Mouse (Mus musculus) lung, embryonic 16.5 days (tissue): Measurements from ENCODE around the gene Cox6b2. TPM values are rescaled to one million over a fixed set of nuclear protein-coding genes. Genes with fewer than 3 reads are reported as not detected.

ENCODE experiments used
- ATAC-seq: fragments of 200-750 bp; cut with Nextera tagmentation; 2 replicates; pipeline ENCODE4 v1.8.0; 2017; ENCODE audit warnings: low read depth, mild to moderate bottlenecking, moderate library complexity
- H3K27ac ChIP-seq: fragments of 300-500 bp; sonication (generic); 2 replicates; pipeline ENCODE4 v1.5.1; 2014; ENCODE audit warnings: mild to moderate bottlenecking, control low read depth, low read length
- H3K27me3 ChIP-seq: fragments of 300-500 bp; sonication (generic); 2 replicates; pipeline ENCODE4 v1.6.1; 2014; ENCODE audit warnings: low read depth, low read length, mixed read lengths; ENCODE audit not compliant: control insufficient read depth, insufficient read depth
- H3K36me3 ChIP-seq: fragments of 300-500 bp; sonication (generic); 2 replicates; pipeline ENCODE4 v1.6.1; 2014; ENCODE audit warnings: low read length; ENCODE audit not compliant: control insufficient read depth, insufficient read depth
- H3K4me1 ChIP-seq: fragments of 300-500 bp; sonication (generic); replicated peaks from 2 replicates; pipeline ENCODE4 v1.6.1; 2014; ENCODE audit warnings: low read length, mixed read lengths; ENCODE audit not compliant: control insufficient read depth, insufficient read depth
- H3K4me2 ChIP-seq: fragments of 300-500 bp; sonication (generic); 2 replicates; pipeline ENCODE4 v1.6.1; 2014; ENCODE audit warnings: low read depth, low read length, control low read depth
- H3K4me3 ChIP-seq: fragments of 300-500 bp; sonication (generic); 2 replicates; pipeline ENCODE4 v1.5.1; 2014; ENCODE audit warnings: mild to moderate bottlenecking, low read length, control low read depth
- H3K9ac ChIP-seq: fragments of 300-500 bp; sonication (generic); 2 replicates; pipeline ENCODE4 v1.6.1; 2014; ENCODE audit warnings: low read length, control low read depth
- H3K9me3 ChIP-seq: fragments of 300-500 bp; sonication (generic); 2 replicates; pipeline ENCODE4 v1.6.1; 2016; ENCODE audit warnings: low read length; ENCODE audit not compliant: control insufficient read depth
- WGBS: fragments of 180-500 bp; shearing (Covaris S2); extraction: QIAGEN DNeasy Blood & Tissue Kit; methylation state at CpG from one replicate; pipeline ENCODE4 v1.1.7; 2014; 5-methylcytosine and 5-hydroxymethylcytosine counted together
- polyA plus RNA-seq: library from polyadenylated mRNA; unstranded; fragments of >200 nt; fragmentation: Nextera tagmentation; extraction: Ambion mirVana; gene quantifications from 2 replicates; pipeline ENCODE4 v1.2.1, GENCODE M21; 2015

Cox6b2 gene
- polyA plus RNA-seq, 1 experiment from 2014 or later, result 77.9 TPM

DNA sequence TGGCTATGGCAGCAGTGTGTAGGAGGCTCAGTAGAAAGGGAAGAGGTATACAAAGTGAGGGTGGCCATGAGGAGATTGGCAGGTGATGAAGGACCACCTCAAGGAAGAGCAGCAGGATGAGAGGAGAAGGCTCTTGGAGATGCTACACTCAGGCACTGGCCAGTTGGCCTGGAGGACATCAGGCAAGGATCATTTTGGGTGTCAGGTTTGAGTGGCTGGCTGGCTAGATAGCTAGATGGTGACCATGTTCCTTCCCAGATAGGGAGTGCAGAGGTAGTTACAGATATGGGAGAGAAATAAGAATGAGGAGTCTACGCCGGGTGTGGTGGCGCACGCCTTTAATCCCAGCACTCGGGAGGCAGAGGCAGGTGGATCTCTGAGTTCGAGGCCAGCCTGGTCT lies 8.0 kb downstream of the Cox6b2 start:
- Histone ChIP-seq H3K36me3 (peaks cover 3% of the 10 kb centered on the region), H3K27me3 (no peaks in the 10 kb centered on the region), H3K9ac (no peak overlapping the region), H3K4me3 (no peak overlapping the region), H3K4me2 (no peak overlapping the region), H3K4me1 (peaks cover 9% of the 10 kb centered on the region), H3K27ac (no peak overlapping the region), H3K9me3 (no peaks in the 10 kb centered on the region)
- no peak for ATAC-seq
- WGBS, result 94% methylated on average over 6 of the region's 6 CpGs

DNA sequence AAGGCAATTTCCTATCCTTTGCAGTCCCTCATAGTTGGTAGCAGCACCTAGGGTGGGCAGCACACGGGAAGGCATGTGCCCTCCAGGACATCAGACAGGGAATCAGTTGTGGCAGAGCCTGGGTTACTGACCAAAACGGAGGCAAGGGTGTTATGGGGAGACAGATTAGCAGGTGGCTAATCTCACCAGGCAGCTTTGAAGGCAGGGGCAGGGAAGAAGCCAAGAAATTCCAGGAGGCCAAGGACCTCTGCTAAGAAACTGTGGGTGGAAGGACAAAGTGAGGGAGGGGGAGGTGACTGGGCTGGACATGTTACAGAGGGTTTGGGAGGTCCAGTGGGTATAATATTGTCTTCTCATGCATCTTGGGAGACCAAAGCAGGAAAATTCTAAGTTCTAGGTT lies 9.5 kb downstream of the Cox6b2 start:
- Histone ChIP-seq H3K4me1 (peaks cover 15% of the 10 kb centered on the region), H3K36me3 (peaks cover 3% of the 10 kb centered on the region), H3K9ac (no peak overlapping the region), H3K9me3 (no peaks in the 10 kb centered on the region), H3K27me3 (no peaks in the 10 kb centered on the region), H3K4me2 (no peak overlapping the region), H3K27ac (no peak overlapping the region), H3K4me3 (no peak overlapping the region)
- 57% methylated on average over 2 of the region's 2 CpGs for WGBS
- no peak for ATAC-seq

DNA sequence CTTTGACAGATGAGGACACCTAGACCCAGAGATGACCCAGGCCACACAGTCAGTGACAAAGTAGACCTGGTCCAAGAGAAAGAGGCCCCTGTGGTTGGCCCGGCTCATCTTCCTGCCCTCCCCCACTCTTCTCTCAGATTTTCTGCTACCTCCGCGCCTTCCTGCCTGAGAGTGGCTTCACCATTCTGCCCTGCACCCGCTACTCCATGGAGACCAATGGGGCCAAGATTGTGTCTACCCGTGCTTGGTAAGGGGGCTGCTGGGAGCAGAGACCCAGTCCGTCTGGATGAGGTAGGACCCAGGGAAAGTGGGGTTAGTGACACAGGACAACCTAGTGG lies 10.4 kb downstream of the Cox6b2 start:
- Histone ChIP-seq H3K9ac (no peak overlapping the region), H3K4me2 (no peak overlapping the region), H3K4me1 (peaks cover 15% of the 10 kb centered on the region), H3K27me3 (no peaks in the 10 kb centered on the region), H3K4me3 (no peak overlapping the region), H3K36me3 (peaks cover 3% of the 10 kb centered on the region), H3K9me3 (no peaks in the 10 kb centered on the region), H3K27ac (no peak overlapping the region)
- 71% methylated on average over 6 of the region's 6 CpGs for WGBS
- ATAC-seq, result no peak

DNA sequence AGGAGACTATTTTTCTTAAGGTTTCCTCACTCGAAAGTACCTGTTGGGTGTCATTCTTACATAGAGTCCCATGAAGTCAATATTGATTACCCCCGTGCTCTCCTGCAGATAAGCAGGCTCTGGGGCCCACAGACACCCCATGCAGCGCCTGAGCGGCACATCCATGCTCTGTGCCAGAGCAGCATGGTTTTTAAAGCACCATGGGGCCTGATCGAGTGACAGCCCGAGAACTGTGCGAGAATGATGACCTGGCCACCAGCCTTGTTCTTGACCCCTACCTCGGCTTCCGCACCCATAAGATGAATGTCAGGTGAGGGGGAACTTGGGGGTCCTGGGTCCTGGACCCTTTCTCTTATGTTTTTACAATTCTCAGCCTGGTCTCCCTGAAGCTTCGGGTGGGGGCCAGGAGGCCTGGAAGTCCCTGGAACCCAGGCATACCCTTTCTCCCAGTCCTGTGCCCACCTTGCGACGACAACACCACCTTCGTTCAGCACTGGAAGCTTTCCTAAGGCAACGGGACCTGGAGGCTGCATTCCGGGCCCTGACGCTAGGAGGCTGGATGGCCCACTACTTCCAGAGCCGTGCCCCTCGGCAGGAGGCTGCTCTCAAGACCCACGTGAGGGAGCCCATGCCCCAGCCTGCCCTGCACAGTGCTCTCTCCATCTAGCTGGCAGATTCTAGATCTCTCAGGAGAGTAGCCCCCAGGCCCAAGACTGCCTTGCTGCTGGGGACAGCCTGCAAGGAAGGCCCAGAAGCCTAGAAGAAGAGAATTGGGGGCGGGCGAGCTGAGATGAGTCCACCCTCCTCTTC lies 11.0 kb downstream of the Cox6b2 start:
- H3K4me3 ChIP-seq, result peak overlapping the region; percentile 65
- H3K9me3 ChIP-seq, result no peaks in the 10 kb centered on the region
- peak overlapping the region; percentile 37; the same call in 1 of the 2 replicates for H3K9ac ChIP-seq
- peaks cover 15% of the 10 kb centered on the region for H3K4me1 ChIP-seq
- H3K36me3 ChIP-seq, result peaks cover 3% of the 10 kb centered on the region
- no peak overlapping the region for H3K27ac ChIP-seq
- WGBS, result 71% methylated on average over 21 of the region's 21 CpGs
- H3K4me2 ChIP-seq, result peak overlapping the region; percentile 76
- no peak for ATAC-seq
- H3K27me3 ChIP-seq, result no peaks in the 10 kb centered on the region

DNA sequence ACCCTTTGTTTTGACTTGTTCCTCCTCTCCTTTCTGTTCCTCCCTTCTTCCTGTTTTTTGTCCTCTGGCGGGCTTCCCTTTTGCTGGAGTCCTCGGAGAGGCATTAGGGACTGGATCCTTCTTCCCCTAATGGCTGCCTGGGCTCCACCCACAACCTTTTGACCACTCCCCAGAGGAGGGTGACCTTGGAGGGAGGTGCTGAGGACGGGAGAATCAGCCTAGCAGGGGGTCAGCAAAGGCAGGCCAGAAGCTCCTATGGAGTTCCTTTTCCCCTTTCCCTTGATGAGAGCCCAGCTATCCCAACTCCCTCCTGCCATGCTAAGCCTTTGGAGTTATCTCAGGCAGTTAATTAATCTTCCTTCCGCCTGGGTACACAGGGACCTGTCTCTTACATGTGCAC lies 11.7 kb downstream of the Cox6b2 start:
- H3K4me1 ChIP-seq, result peaks cover 15% of the 10 kb centered on the region
- H3K27me3 ChIP-seq, result no peaks in the 10 kb centered on the region
- peak overlapping the region; percentile 76 for H3K4me2 ChIP-seq
- H3K27ac ChIP-seq, result peak overlapping the region; percentile 75
- WGBS, result 3% methylated on average over 4 of the region's 4 CpGs
- H3K9ac ChIP-seq, result peak overlapping the region; percentile 78
- peaks cover 3% of the 10 kb centered on the region for H3K36me3 ChIP-seq
- H3K9me3 ChIP-seq, result no peaks in the 10 kb centered on the region
- no peak for ATAC-seq
- H3K4me3 ChIP-seq, result peak overlapping the region; percentile 65

DNA sequence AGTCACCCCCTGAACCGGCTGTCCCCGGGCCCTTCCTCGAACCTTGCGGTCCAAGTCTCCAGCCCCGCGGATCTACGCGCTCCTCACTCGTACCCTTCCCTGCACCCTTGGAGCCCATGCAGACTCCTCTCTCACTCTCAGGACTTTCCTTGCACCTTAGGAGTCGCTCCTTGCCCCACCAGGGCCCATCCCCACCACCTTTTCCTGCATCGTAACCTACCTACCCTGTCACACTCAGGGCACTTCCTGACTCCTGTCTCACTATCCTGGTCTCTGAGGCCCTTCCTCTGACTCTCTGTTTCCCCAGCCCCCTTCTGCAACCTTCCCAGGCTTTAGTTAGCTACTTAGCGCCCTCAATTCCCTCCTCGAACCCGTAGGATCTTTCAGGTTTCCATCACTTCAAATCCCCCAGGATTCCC lies 12.6 kb downstream of the Cox6b2 start:
- Histone ChIP-seq H3K4me1 (peaks cover 15% of the 10 kb centered on the region), H3K4me2 (peak overlapping the region; percentile 76), H3K9me3 (no peaks in the 10 kb centered on the region), H3K9ac (peak overlapping the region; percentile 78), H3K27ac (peak overlapping the region; percentile 75), H3K36me3 (no peaks in the 10 kb centered on the region; the same call in 1 of the 2 replicates), H3K27me3 (no peaks in the 10 kb centered on the region), H3K4me3 (peak overlapping the region; percentile 65)
- WGBS, result 0% methylated on average over 14 of the region's 14 CpGs
- ATAC-seq, result peak; percentile 19

DNA sequence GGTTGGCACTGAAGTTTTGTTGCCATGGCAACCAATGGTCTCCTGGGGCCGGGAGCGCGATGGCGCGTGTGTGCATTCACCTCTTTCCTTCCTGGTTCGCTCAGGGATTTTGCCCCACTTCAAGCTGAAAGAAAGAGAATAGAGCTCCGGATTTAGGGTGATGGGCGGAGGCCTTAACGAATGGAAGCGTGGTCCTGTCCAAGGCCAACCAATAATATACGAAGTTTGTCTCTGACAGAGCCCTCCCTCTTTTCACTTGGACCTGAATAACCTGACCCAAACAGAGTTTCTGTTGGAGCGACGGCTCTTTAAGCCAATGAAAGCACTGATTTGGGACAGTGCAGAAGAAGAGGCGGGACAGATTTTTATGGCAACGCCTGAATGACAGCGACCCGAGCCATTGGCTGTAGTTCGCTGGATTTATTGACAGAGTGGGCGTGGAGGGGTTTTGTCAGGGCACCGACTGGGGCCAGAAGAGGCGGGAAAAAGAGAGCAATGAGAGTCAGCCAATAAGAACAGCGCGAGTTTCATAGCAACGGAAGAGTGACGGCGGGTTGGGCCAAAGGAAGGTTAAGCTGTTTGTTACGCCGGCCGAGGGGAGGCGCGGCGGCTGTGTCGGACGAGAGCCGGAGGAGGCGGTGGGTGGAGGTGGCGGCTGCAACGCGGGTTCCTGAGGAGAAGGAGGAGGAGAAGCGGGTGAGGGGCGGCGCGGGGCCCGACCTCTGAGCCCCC lies 13.2 kb downstream of the Cox6b2 start, which contains the start of gene Kmt5c:
Gene Kmt5c (plus strand): TSS at position 572 of the 732 bp plus-strand sequence.
- peak; percentile 96 for ATAC-seq
- H3K4me2 ChIP-seq, result peak within 1 kb of the TSS; percentile 76
- no peaks in the 10 kb centered on the region; the same call in 1 of the 2 replicates for H3K36me3 ChIP-seq
- no peaks in the 10 kb centered on the region for H3K27me3 ChIP-seq
- WGBS, result under 1% methylated on average over 37 of the region's 44 CpGs
- H3K9me3 ChIP-seq, result no peaks in the 10 kb centered on the region
- H3K9ac ChIP-seq, result peak within 1 kb of the TSS; percentile 78
- H3K4me3 ChIP-seq, result peak within 1 kb of the TSS; percentile 65
- peak within 1 kb of the TSS; percentile 75 for H3K27ac ChIP-seq
- H3K4me1 ChIP-seq, result peaks cover 15% of the 10 kb centered on the region

DNA sequence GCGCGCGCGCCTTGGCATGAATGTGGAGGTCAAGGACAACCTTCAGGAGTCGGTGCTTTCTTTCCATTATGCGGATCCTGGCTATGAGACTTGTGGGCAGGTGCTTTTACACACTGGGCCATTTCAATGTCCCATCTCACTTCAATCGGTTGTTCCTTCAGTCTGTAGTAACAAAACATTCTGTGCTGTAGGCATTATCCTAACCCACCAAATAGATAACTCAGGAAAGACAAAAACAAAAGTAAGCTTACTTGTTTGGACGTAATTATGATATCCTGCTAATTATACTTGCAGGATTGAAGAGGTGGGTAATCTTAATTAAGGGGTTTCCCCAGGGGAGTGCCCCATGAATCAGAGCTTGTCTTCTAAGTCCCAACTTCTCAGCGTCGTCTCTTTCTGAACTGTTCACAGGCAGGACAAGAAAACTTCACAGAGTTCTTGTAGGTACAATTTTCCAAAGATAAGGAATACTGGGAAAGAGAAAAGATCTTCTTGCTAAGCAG lies 13.8 kb downstream of the Cox6b2 start:
- 43% methylated on average over 10 of the region's 10 CpGs for WGBS
- no peak for ATAC-seq
- H3K9ac ChIP-seq, result peak overlapping the region; percentile 33

DNA sequence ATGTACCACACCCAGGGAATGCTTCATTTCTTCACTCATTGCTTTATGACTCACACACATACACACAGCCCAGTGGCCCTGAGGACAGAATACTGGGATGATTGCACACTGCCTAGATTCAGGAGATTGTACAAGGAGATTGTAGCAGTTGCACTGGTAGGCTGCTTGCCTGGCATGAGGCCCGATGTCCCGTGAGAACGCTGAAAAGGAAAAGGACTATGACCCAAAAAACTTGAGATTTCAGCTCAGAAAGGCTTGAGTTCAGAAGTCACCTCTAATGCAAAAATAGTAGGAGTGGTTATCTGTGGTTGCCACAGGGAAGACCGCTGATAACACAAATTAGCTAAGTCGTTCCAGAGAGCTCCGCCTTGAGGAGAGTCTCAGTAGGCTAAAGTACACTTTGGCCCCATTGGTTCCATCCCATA lies 19.9 kb downstream of the Cox6b2 start:
- H3K27ac ChIP-seq, result no peak overlapping the region
- H3K4me1 ChIP-seq, result no peaks in the 10 kb centered on the region
- no peak overlapping the region for H3K9ac ChIP-seq
- no peak for ATAC-seq
- H3K27me3 ChIP-seq, result no peaks in the 10 kb centered on the region
- H3K9me3 ChIP-seq, result no peaks in the 10 kb centered on the region
- H3K36me3 ChIP-seq, result no peaks in the 10 kb centered on the region
- 49% methylated on average over 6 of the region's 6 CpGs for WGBS
- no peak overlapping the region for H3K4me3 ChIP-seq
- H3K4me2 ChIP-seq, result no peak overlapping the region

More for the DNA sequence above, 13.8 kb downstream of the Cox6b2 start:
- peak overlapping the region; percentile 38 for H3K4me3 ChIP-seq
- no peaks in the 10 kb centered on the region for H3K27me3 ChIP-seq
- no peaks in the 10 kb centered on the region; the same call in 1 of the 2 replicates for H3K36me3 ChIP-seq
- peaks cover 15% of the 10 kb centered on the region for H3K4me1 ChIP-seq
- H3K27ac ChIP-seq, result peak overlapping the region; percentile 45
- H3K4me2 ChIP-seq, result peak overlapping the region; percentile 56
- H3K9me3 ChIP-seq, result no peaks in the 10 kb centered on the region
